Mouse (Mus musculus) urinary bladder, postnatal 36 days (tissue): Measurements from ENCODE around the gene Vav2.

Experiments
- DNase-seq, 2 experiments: peaks; one replicate each; pipeline ENCODE4 v3.0.0; 2022; ENCODE audit warnings: low spot score in 2 of 2, mixed read lengths in 1 of 2

Gene Vav2

DNA sequence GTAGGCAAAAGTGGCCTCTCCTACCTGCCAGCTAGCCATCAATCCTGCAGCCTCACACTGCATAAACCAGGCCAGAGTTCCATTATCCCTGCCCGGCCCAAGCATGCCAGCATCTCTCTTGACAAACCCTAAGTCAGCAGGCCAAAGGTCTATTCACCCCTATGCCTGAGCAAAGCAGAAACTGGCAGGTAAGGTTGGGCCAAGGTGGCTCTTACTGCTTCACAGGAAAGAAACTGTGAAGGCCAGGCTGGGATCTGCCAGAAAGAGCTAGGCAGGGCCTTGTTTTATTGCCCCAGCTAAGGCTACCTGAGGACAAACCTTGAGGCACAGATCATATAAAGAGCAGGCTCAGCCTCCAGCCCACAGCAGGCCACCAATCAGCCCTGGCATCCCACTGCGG is 55.4 kb downstream of the Vav2 start:
- DNase-seq: no peak

DNA sequence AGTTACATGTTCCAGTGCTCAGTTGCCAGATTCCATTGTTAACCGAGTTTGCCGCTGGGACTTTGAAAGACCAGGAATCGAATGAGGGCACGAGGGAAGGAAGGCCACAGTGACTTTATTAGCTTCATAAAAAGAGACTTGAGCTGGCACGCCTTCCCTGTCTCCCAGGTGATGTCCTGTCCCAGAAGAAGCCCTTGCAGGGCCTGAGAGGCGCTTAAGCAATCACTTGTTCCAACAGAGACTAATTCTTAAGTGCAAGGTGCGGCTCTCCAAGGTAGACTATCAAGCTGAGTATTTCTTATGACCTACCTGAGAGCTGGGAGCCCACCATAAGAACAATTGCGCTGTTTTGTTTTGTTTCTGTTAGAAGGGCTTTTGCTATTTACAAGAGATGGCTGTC is 57.9 kb downstream of the Vav2 start:
- no peak for DNase-seq

DNA sequence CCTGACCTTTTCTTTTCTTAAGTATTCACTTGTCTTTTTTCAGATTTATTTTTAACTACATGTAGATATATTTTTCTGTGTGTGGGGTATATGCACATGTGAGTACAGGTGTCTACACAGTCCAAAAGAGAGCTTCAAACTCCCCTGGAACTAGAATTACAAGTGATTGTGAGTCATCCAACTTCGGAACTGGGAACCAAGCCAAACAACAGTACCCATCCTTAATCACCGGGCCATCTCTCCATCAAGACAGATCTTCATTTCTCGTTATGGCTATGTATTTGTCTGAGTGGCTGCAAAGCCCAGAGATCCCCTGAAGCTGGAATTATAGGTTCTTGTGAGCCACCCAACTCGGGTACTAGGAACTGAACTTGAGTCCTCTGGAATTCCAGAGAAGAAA is 61.5 kb downstream of the Vav2 start:
- DNase-seq: no peak

GRCm38 (mm10) chr2:27361786-27362185 is 65.0 kb downstream of the Vav2 start:
- no peak for DNase-seq

- DNase-seq: peak; percentile 46 to 65
Observed at GRCm38 (mm10) chr2:27358461-27358860, 68.4 kb downstream of the Vav2 start.

- no peak for DNase-seq
Observed at GRCm38 (mm10) chr2:27355684-27356083, 71.1 kb downstream of the Vav2 start.

- DNase-seq: no peak
Observed at GRCm38 (mm10) chr2:27354610-27355211, 72.1 kb downstream of the Vav2 start.

DNA sequence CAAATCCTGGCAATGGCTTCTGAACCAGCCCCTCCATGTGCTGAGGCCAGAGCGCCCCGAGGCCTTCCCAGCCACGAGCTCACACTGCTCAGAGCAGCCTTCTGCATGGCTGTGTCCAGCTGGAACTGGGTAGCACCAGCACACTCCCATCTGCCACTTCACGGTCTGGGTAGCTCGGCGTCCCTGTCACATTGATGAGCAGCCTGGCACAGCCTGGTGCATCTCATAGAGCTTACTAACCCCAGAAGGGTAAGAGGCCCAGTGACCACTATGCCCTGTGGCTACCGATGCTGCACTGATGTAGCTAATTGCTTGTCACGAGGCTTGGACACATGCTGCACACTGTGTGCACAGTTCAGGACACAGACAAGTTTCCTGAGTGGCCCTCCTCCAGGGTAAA is 74.1 kb downstream of the Vav2 start:
- DNase-seq: no peak

DNA sequence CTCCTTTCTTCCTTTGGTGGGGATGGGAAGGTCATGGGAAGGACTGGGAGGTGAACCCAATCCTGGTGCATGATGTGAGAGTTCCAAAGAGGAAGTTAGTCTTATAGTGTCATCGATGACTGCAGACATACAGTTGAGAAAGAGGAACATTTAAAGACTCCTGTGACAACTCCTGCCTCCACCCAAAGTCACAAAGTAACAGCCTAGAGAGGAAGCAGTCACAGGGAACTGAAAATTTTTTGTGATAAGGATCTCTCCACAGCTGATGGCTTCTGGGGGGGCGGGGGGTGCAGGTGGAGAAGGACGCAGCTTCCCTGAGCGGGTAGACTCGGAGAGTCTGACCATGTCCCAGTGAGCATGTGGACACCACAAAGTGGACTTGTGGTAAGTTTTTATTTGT is 76.5 kb downstream of the Vav2 start:
- no peak for DNase-seq

DNA sequence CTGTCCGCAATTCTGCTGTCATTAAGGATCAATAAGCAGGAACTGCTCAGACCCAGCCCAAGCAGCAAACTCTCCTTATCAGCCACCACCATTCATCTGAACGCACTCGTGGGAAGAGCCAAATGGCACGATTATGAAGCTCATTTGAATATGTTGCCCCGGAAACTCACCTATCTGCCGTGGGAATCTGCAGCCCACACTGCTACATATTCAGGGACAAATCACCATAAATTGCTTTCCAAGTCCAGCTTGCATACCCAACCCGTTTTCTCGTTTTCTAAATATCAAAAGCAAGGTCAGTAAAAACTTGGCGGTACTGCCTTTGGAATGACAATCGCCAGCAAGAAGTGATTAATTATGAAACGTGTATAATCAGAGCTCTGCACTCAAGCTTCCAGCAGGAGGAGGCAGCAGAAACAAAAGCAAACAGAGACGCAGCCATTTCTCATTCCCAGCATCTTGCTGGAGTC is 82.8 kb downstream of the Vav2 start:
- DNase-seq: no peak

GRCm38 (mm10) chr2:27340682-27341081 is 86.2 kb downstream of the Vav2 start:
- no peak for DNase-seq

- no peak for DNase-seq
Observed at GRCm38 (mm10) chr2:27339051-27339450, 87.8 kb downstream of the Vav2 start.

- no peak for DNase-seq
Observed at GRCm38 (mm10) chr2:27337261-27337660, 89.6 kb downstream of the Vav2 start.

- no peak for DNase-seq
Observed at GRCm38 (mm10) chr2:27336600-27336999, 90.2 kb downstream of the Vav2 start.

DNA sequence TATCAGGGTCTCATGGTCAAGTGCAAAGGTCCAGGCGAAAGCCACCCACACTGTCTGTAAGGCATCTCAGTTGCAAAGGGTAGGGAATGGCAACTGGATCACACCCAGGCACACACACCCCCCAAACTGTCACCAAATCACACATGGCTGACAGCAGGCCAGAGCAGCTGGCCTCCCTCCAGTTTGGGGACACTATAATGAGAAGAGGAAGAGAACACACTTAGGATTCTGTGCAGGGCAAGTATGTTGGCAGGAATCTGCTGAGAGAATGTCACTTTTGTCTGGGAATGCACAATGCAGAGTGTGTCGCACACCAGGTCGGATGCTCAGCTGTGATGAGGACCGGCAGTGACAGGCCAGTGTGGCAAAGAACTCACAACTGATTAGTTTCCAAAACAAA is 92.0 kb downstream of the Vav2 start:
- no peak for DNase-seq

GRCm38 (mm10) chr2:27331560-27331959 is 95.3 kb downstream of the Vav2 start:
- DNase-seq: no peak

GRCm38 (mm10) chr2:27330446-27330845 is 96.4 kb downstream of the Vav2 start:
- no peak for DNase-seq

GRCm38 (mm10) chr2:27329386-27330060 is 97.3 kb downstream of the Vav2 start:
- no peak for DNase-seq

GRCm38 (mm10) chr2:27328613-27329041 is 98.2 kb downstream of the Vav2 start:
- DNase-seq: no peak

GRCm38 (mm10) chr2:27327886-27328285 is 98.9 kb downstream of the Vav2 start:
- DNase-seq: no peak

- peak in 1 of 2 experiments; percentile 51 for DNase-seq
Observed at GRCm38 (mm10) chr2:27327076-27327475, 99.8 kb downstream of the Vav2 start.

- DNase-seq: no peak
Observed at GRCm38 (mm10) chr2:27326357-27326756, 100.5 kb downstream of the Vav2 start.

GRCm38 (mm10) chr2:27324690-27325089 is 102.1 kb downstream of the Vav2 start:
- DNase-seq: no peak
